30 mouse cellular contexts compared by ENCODE assay signal in genomic region chr14:121126291-121126690, GRCm38 (mm10).
DNase-seq lines count a peak whose midpoint lies in the region; ATAC-seq and TF ChIP-seq lines count a peak whose summit lies in the region.
"Had no signal": no experiment of that assay in that cellular context is flagged by ENCODE, and none has a peak within 500 bp of the region (broad histone marks: within the 10 kb centered on the region; RNA-seq: fewer than 3 reads in every experiment).

No protein-coding gene starts in this region.

- H3K4me3 ChIP-seq in embryonic facial prominence, embryonic 14.5 days (ENCODE audit: low read depth, low read length): no peak overlapping the region
- H3K4me3 ChIP-seq in embryonic facial prominence, embryonic 10.5 days: no peak overlapping the region
- H3K4me3 ChIP-seq in lung, embryonic 14.5 days (ENCODE audit: low read depth, low read length): no peak overlapping the region
- H3K4me3 ChIP-seq in embryonic fibroblast, embryonic 13.5 days (ENCODE audit: insufficient read depth, low read length): no peak overlapping the region
- H3K4me3 ChIP-seq in intestine, embryonic 15.5 days (replicated peaks): no peak overlapping the region
- H3K4me3 ChIP-seq: embryonic facial prominence, embryonic 15.5 days; erythroblast, embryonic 14.5 days; forebrain, embryonic 10.5 days; forebrain, embryonic 13.5 days; gastrocnemius, adult 2 months; hindbrain, embryonic 12.5 days; hindbrain, embryonic 15.5 days had no signal

- H3K4me2 ChIP-seq in embryonic facial prominence, embryonic 14.5 days (ENCODE audit: low read depth, low read length): no peak overlapping the region
- no peak overlapping the region for H3K4me2 ChIP-seq in lung, embryonic 14.5 days
- H3K4me2 ChIP-seq in intestine, embryonic 15.5 days (replicated peaks): no peak overlapping the region
- H3K4me2 ChIP-seq: embryonic facial prominence, embryonic 15.5 days; forebrain, embryonic 13.5 days; heart, embryonic 11.5 days; hindbrain, embryonic 12.5 days; hindbrain, embryonic 15.5 days had no signal

- DNase-seq in embryonic facial prominence, embryonic 14.5 days (ENCODE audit: low spot score): peak; percentile 62
- no peak for DNase-seq in embryonic facial prominence, embryonic 10.5 days (ENCODE audit: low spot score)
- DNase-seq in lung, embryonic 14.5 days: no peak
- DNase-seq in lung, postnatal 4 days: no peak
- DNase-seq in 3T3-L1 (ENCODE audit: low read depth, low spot score): peak; percentile 70
- DNase-seq in spleen, postnatal 4 days (ENCODE audit: low spot score in 2 of 2): no peak
- DNase-seq: adrenal gland, adult 8-10 months; adrenal gland, postnatal 25 days; B cell, adult 2 months; cerebellum, adult 11-12 months; cerebellum, adult 8-10 months; cerebellum, postnatal 10 days; cerebellum, postnatal 36 days; embryo, embryonic 11 days; forebrain, postnatal 0 days; gastrocnemius, adult 2 months; gastrocnemius, postnatal 14 days; heart, adult 11 months had no signal

- no peak overlapping the region for H3K9ac ChIP-seq in embryonic facial prominence, embryonic 14.5 days (ENCODE audit: low read depth, low read length)
- H3K9ac ChIP-seq in lung, embryonic 14.5 days: no peak overlapping the region
- H3K9ac ChIP-seq in intestine, embryonic 15.5 days: no peak overlapping the region
- H3K9ac ChIP-seq: embryonic facial prominence, embryonic 15.5 days; forebrain, embryonic 13.5 days; forebrain, postnatal 0 days; hindbrain, embryonic 12.5 days; hindbrain, embryonic 15.5 days had no signal

- no peaks in the 10 kb centered on the region for H3K9me3 ChIP-seq in embryonic facial prominence, embryonic 14.5 days (ENCODE audit: control insufficient read depth, low read length)
- no peaks in the 10 kb centered on the region for H3K9me3 ChIP-seq in embryonic facial prominence, embryonic 10.5 days
- no peaks in the 10 kb centered on the region for H3K9me3 ChIP-seq in lung, embryonic 14.5 days (ENCODE audit: low read depth, low read length)
- H3K9me3 ChIP-seq in intestine, embryonic 15.5 days: no peaks in the 10 kb centered on the region
- H3K9me3 ChIP-seq: embryonic facial prominence, embryonic 15.5 days; forebrain, embryonic 10.5 days; forebrain, embryonic 13.5 days; hindbrain, embryonic 12.5 days; hindbrain, embryonic 15.5 days had no signal

- no peak for TF ChIP-seq POLR2A in embryonic fibroblast, embryonic 13.5 days (IDR thresholded peaks at IDR 0.05; ENCODE audit: low read depth, low read length)

- ATAC-seq in embryonic facial prominence, embryonic 14.5 days (ENCODE audit: low read depth): no peak
- no peak for ATAC-seq in lung, embryonic 14.5 days (ENCODE audit: insufficient read depth)
- ATAC-seq in intestine, embryonic 15.5 days: no peak
- ATAC-seq: activated CD4-positive, CD25-positive, alpha-beta regulatory T cell, adult 4 months; forebrain, embryonic 13.5 days; forebrain, postnatal 0 days had no signal

- H3K27me3 ChIP-seq in embryonic facial prominence, embryonic 14.5 days (replicated peaks; ENCODE audit: control insufficient read depth, insufficient read depth, low read length): no peaks in the 10 kb centered on the region
- no peaks in the 10 kb centered on the region for H3K27me3 ChIP-seq in embryonic facial prominence, embryonic 10.5 days (replicated peaks; ENCODE audit: low read depth, poor library complexity, severe bottlenecking)
- no peaks in the 10 kb centered on the region for H3K27me3 ChIP-seq in lung, embryonic 14.5 days (ENCODE audit: insufficient read depth, low read length)
- no peaks in the 10 kb centered on the region for H3K27me3 ChIP-seq in intestine, embryonic 15.5 days (replicated peaks)
- H3K27me3 ChIP-seq: CH12.LX; embryonic facial prominence, embryonic 15.5 days; forebrain, embryonic 13.5 days; hindbrain, embryonic 12.5 days; hindbrain, embryonic 15.5 days had no signal

- H3K36me3 ChIP-seq in embryonic facial prominence, embryonic 14.5 days (ENCODE audit: control insufficient read depth, insufficient read depth, low read length): no peaks in the 10 kb centered on the region
- peaks cover 27% of the 10 kb centered on the region for H3K36me3 ChIP-seq in embryonic facial prominence, embryonic 10.5 days (replicated peaks)
- no peaks in the 10 kb centered on the region for H3K36me3 ChIP-seq in lung, embryonic 14.5 days (ENCODE audit: insufficient read depth)
- H3K36me3 ChIP-seq in intestine, embryonic 15.5 days: no peaks in the 10 kb centered on the region
- H3K36me3 ChIP-seq: embryonic facial prominence, embryonic 15.5 days; G1E; hindbrain, embryonic 15.5 days had no signal

- peak overlapping the region; percentile 68 for H3K27ac ChIP-seq in embryonic facial prominence, embryonic 14.5 days (replicated peaks; ENCODE audit: low read depth, low read length)
- H3K27ac ChIP-seq in embryonic facial prominence, embryonic 10.5 days (replicated peaks): no peak overlapping the region
- 0 out of 2 replicates have a peak overlapping the region, but pooled peaks have one; percentile 19 for H3K27ac ChIP-seq in lung, embryonic 14.5 days (ENCODE audit: low read depth)
- 0 out of 2 replicates have a peak overlapping the region, but pooled peaks have one; percentile 64 for H3K27ac ChIP-seq in embryonic fibroblast, embryonic 13.5 days (ENCODE audit: insufficient read depth, low read length)
- H3K27ac ChIP-seq in intestine, embryonic 15.5 days: no peak overlapping the region
- H3K27ac ChIP-seq: embryonic facial prominence, embryonic 15.5 days; forebrain, embryonic 10.5 days; forebrain, embryonic 13.5 days; gastrocnemius, adult 2 months; hindbrain, embryonic 12.5 days; hindbrain, embryonic 15.5 days had no signal

- WGBS in embryonic facial prominence, embryonic 14.5 days: 71% methylated on average over 4 of the region's 4 CpGs
- WGBS in embryonic facial prominence, embryonic 10.5 days: 89% methylated on average over 4 of the region's 4 CpGs
- 84% methylated on average over 4 of the region's 4 CpGs for WGBS in lung, embryonic 14.5 days
- WGBS in intestine, embryonic 15.5 days: 81% methylated on average over 4 of the region's 4 CpGs

- peaks cover 29% of the 10 kb centered on the region for H3K4me1 ChIP-seq in embryonic facial prominence, embryonic 14.5 days (ENCODE audit: control insufficient read depth, insufficient read depth, low read length)
- peaks cover 63% of the 10 kb centered on the region for H3K4me1 ChIP-seq in embryonic facial prominence, embryonic 10.5 days
- H3K4me1 ChIP-seq in lung, embryonic 14.5 days (ENCODE audit: insufficient read depth): 0 out of 2 replicates have a peak, but pooled peaks cover 13% of the 10 kb centered on the region
- peaks cover 25% of the 10 kb centered on the region for H3K4me1 ChIP-seq in embryonic fibroblast, embryonic 13.5 days (ENCODE audit: control insufficient read depth, insufficient read depth, low read length)
- H3K4me1 ChIP-seq in intestine, embryonic 15.5 days (replicated peaks): peaks cover 18% of the 10 kb centered on the region

- no peak for TF ChIP-seq CTCF in lung, embryonic 14.5 days (IDR thresholded peaks at IDR 0.05; ENCODE audit: low read depth)
- TF ChIP-seq CTCF in embryonic fibroblast, embryonic 13.5 days (IDR thresholded peaks at IDR 0.05; ENCODE audit: borderline replicate concordance, insufficient read depth, low read length): no peak

Comparison
In these comparisons a context has a peak if more than half of its experiments do, and no peak if none do; other contexts are left out.
1. DNase-seq: peak in embryonic facial prominence, embryonic 14.5 days (single experiment) and 3T3-L1 (single experiment); none in embryonic facial prominence, embryonic 10.5 days (single experiment), lung, embryonic 14.5 days (single experiment), lung, postnatal 4 days (0 of 2) and spleen, postnatal 4 days (0 of 2).
2. H3K27ac ChIP-seq: peak in embryonic facial prominence, embryonic 14.5 days (single experiment), lung, embryonic 14.5 days (single experiment) and embryonic fibroblast, embryonic 13.5 days (single experiment); none in embryonic facial prominence, embryonic 10.5 days (single experiment) and intestine, embryonic 15.5 days (single experiment).